Mouse (Mus musculus): Measurements from ENCODE around the gene Itgax. TPM values are rescaled to one million over a fixed set of nuclear protein-coding genes. Genes with fewer than 3 reads are reported as not detected.

The Itgax gene
- total RNA-seq (2023) = 100 to 1,000 TPM; 242 to 261 TPM

GRCm38 (mm10) chr7:128128741-128129720, at the start of gene Itgax:
Gene Itgax (plus strand): TSS chr7:128129547.

DNA sequence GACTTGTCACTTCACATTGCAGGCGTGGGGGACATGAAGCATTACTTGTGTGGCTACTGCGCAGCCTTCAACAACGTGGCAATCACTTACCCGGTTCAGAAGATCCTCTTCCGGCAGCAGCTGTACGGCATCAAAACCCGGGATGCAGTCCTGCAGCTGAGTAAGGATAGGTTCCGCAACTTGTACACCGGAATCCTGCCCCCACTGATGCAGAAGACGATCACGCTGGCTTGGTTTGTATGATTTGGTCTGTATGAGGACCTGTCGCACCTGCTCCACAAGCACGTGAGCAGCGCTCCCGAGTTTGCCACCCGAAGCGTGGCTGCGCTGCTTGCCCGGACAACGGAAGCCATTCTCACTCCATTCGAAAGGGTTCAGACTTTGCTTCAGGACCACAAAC, 24.7 kb downstream of the Itgax start, which contains the start of gene Itgad:
Itgad (plus strand) TSS at position 301 of the 400 bp plus-strand sequence.

Other genes with a start within 250 kb of the Itgax start
- gene Prss53, start 238.6 kb upstream of the Itgax start, total RNA-seq (2023) = 1 to 10 TPM; 1.0 to 1.3 TPM
- gene Gm21974, start 234.1 kb upstream of the Itgax start, total RNA-seq (2023) = not detected
- gene Vkorc1, start 233.9 kb upstream of the Itgax start, total RNA-seq (2023) = 10 to 100 TPM; 19.8 to 22.4 TPM
- 10 to 100 TPM; 28.2 to 30.0 TPM for gene Bckdk, start 225.5 kb upstream of the Itgax start, total RNA-seq (2023)
- gene Kat8, start 217.0 kb upstream of the Itgax start, total RNA-seq (2023) = 10 to 100 TPM; 28.7 to 31.1 TPM
- not detected for gene Prss8, start 199.4 kb upstream of the Itgax start, total RNA-seq (2023)
- gene Prss36, start 182.8 kb upstream of the Itgax start, total RNA-seq (2023) = 1 to 10 TPM in 1 of 2 experiments, under 1 TPM in 1; 0.70 to 1.4 TPM
- 100 to 1,000 TPM; 505 to 623 TPM for gene Fus, start 162.1 kb upstream of the Itgax start, total RNA-seq (2023)
- gene Pycard, start 135.7 kb upstream of the Itgax start, total RNA-seq (2023) = 10 to 100 TPM; 60.4 to 89.0 TPM
- under 1 TPM in 1 of 2 experiments, not detected in 1; 0.64 TPM for gene Trim72, start 125.6 kb upstream of the Itgax start, total RNA-seq (2023)
- 100 to 1,000 TPM; 557 to 582 TPM for gene Itgam, start 66.9 kb upstream of the Itgax start, total RNA-seq (2023)
- 10 to 100 TPM; 12.8 to 19.9 TPM for gene Gm49368, start 66.9 kb upstream of the Itgax start, total RNA-seq (2023)
- gene Itgad, start 24.8 kb downstream of the Itgax start, total RNA-seq (2023) = 100 to 1,000 TPM; 222 to 241 TPM
- not detected for gene Cox6a2, start 76.8 kb downstream of the Itgax start, total RNA-seq (2023)
- 10 to 100 TPM; 20.6 to 25.3 TPM for gene Armc5, start 107.8 kb downstream of the Itgax start, total RNA-seq (2023)
- gene 9130023H24Rik, start 108.5 kb downstream of the Itgax start, total RNA-seq (2023) = 1 to 10 TPM; 1.9 to 2.3 TPM
- gene Tgfb1i1, start 117.3 kb downstream of the Itgax start, total RNA-seq (2023) = 1 to 10 TPM; 1.1 to 1.6 TPM
- gene Slc5a2, start 136.1 kb downstream of the Itgax start, total RNA-seq (2023) = not detected
- gene BC017158, start 168.6 kb downstream of the Itgax start, total RNA-seq (2023) = 10 to 100 TPM; 23.8 to 25.0 TPM